Mouse (Mus musculus) heart, embryonic 10.5 days (tissue): ENCODE results near the gene Enpp1. TPM values are rescaled to one million over a fixed set of nuclear protein-coding genes. Genes with fewer than 3 reads are reported as not detected.

Experiments
- DNase-seq: peaks from one replicate; pipeline ENCODE4 v3.0.0-alpha.2; 2017; ENCODE audit warnings: low spot score
- H3K27ac ChIP-seq: fragments of 300-500 bp; sonication (generic); 2 replicates; pipeline ENCODE4 v1.5.1; 2016; ENCODE audit warnings: mild to moderate bottlenecking
- H3K27me3 ChIP-seq: fragments of 300-500 bp; sonication (generic); 2 replicates; pipeline ENCODE4 v1.6.1; 2016; ENCODE audit warnings: mild to moderate bottlenecking; ENCODE audit not compliant: poor library complexity, insufficient read depth, severe bottlenecking
- H3K36me3 ChIP-seq: fragments of 300-500 bp; sonication (generic); 2 replicates; pipeline ENCODE4 v1.6.1; 2016; ENCODE audit warnings: mild to moderate bottlenecking, moderate library complexity
- H3K4me1 ChIP-seq: fragments of 300-500 bp; sonication (generic); 2 replicates; pipeline ENCODE4 v1.6.1; 2016; ENCODE audit warnings: mild to moderate bottlenecking
- H3K4me3 ChIP-seq: fragments of 300-500 bp; sonication (generic); 2 replicates; pipeline ENCODE4 v1.5.1; 2016; ENCODE audit warnings: mild to moderate bottlenecking, moderate library complexity
- H3K9me3 ChIP-seq: fragments of 300-500 bp; sonication (generic); 2 replicates; pipeline ENCODE4 v1.6.1; 2016; ENCODE audit warnings: mild to moderate bottlenecking, moderate library complexity
- WGBS: fragments of 180-500 bp; shearing (Covaris S2); methylation state at CpG from one replicate; pipeline ENCODE4 v1.1.7; 2016; 5-methylcytosine and 5-hydroxymethylcytosine counted together
- polyA plus RNA-seq: library from polyadenylated mRNA; unstranded; fragments of >200 nt; fragmentation: Nextera tagmentation; extraction: Ambion mirVana; gene quantifications from 2 replicates; pipeline ENCODE4 v1.2.1, GENCODE M21; 2016

Gene Enpp1
- polyA plus RNA-seq, 1 experiment from 2014 or later = 4.2 TPM

DNA sequence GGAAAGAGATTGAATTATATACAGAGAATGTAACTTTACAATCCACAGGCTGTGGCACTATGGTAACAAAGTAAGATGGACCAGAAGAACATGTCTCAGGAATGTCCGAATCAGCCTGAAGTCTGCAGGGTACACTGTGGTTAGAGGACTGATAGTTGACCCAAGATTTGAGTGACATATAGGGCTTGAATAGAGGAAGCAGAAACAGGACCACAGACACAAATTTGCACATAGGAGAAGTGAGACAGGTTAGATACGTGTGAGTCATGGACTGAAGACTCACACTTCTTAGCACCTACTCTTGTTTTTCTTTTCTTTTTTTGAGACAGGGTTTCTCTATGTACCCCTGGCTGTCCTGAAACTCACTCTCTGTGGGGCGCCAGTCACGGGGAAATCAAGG lies 15.5 kb upstream of the Enpp1 start:
- no peaks in the 10 kb centered on the region for H3K9me3 ChIP-seq
- 79% methylated on average over 4 of the region's 4 CpGs for WGBS
- no peak overlapping the region for H3K27ac ChIP-seq
- peaks cover 4% of the 10 kb centered on the region; the same call in 1 of the 2 replicates for H3K4me1 ChIP-seq
- no peak overlapping the region for H3K4me3 ChIP-seq
- H3K27me3 ChIP-seq = no peaks in the 10 kb centered on the region
- DNase-seq = no peak
- H3K36me3 ChIP-seq = no peaks in the 10 kb centered on the region

DNA sequence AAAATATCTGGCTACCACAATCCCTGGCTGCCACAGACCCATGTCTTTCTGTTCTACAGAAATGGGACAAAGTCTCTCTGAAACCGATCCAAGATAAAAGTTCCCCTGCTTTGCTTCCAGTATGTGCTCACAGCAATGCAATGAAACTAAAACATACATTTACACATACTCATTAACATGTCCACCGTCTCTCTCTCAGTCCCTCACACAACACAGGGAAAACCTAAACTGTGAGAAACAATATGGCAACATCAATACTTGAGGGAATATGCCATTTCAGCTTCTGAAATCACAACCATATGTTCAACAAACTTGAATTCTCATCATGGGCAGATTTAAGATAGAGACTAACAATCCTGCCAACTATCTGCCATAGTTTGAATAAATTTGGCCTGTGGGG lies 13.2 kb upstream of the Enpp1 start:
- H3K4me3 ChIP-seq = no peak overlapping the region
- H3K27ac ChIP-seq = no peak overlapping the region
- no peaks in the 10 kb centered on the region for H3K27me3 ChIP-seq
- no peaks in the 10 kb centered on the region for H3K9me3 ChIP-seq
- H3K36me3 ChIP-seq = no peaks in the 10 kb centered on the region
- no peak for DNase-seq
- H3K4me1 ChIP-seq = no peaks in the 10 kb centered on the region
- 86% methylated on average over 2 of the region's 2 CpGs for WGBS

- WGBS = 92% methylated on average over 3 of the region's 3 CpGs
- no peak for DNase-seq
- Histone ChIP-seq H3K36me3 (no peaks in the 10 kb centered on the region), H3K27me3 (0 out of 2 replicates have a peak, but pooled peaks cover 9% of the 10 kb centered on the region), H3K4me3 (no peak overlapping the region), H3K27ac (no peak overlapping the region), H3K9me3 (no peaks in the 10 kb centered on the region), H3K4me1 (no peaks in the 10 kb centered on the region)
Measured at GRCm38 (mm10) chr10:24721841-24722240, 9.9 kb upstream of the Enpp1 start.

DNA sequence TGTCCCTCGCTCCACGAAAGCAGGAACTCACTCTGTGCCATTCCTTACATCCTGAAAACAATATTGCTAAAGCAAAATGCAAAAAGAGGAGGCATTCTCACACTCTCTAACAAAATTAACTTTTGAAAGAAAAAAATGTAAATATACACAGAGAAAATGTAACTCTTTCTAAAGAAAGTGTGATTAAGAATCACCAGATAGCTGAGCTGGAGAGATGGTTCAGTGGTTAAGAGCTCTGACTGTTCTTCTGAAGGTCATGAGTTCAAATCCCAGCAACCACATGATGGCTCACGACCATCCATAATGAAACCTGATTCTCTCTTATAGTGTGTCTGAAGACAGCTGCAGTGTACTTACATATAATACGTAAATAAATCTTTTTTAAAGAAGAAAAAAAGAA lies 7.4 kb upstream of the Enpp1 start:
- Histone ChIP-seq H3K27ac (no peak overlapping the region), H3K9me3 (no peaks in the 10 kb centered on the region), H3K4me3 (no peak overlapping the region), H3K4me1 (no peaks in the 10 kb centered on the region), H3K36me3 (no peaks in the 10 kb centered on the region), H3K27me3 (0 out of 2 replicates have a peak, but pooled peaks cover 9% of the 10 kb centered on the region)
- no peak for DNase-seq
- WGBS = 81% methylated on average over 4 of the region's 4 CpGs

- H3K27ac ChIP-seq = no peak overlapping the region
- 57% methylated on average over 11 of the region's 11 CpGs for WGBS
- no peak for DNase-seq
Measured at GRCm38 (mm10) chr10:24718720-24719119, 6.8 kb upstream of the Enpp1 start.

GRCm38 (mm10) chr10:24718058-24718457 lies 6.1 kb upstream of the Enpp1 start:
- Histone ChIP-seq H3K9me3 (no peaks in the 10 kb centered on the region), H3K4me1 (no peaks in the 10 kb centered on the region), H3K27ac (no peak overlapping the region), H3K4me3 (no peak overlapping the region), H3K36me3 (no peaks in the 10 kb centered on the region), H3K27me3 (0 out of 2 replicates have a peak, but pooled peaks cover 9% of the 10 kb centered on the region)
- no peak for DNase-seq
- 51% methylated on average over 14 of the region's 14 CpGs for WGBS

More at GRCm38 (mm10) chr10:24718720-24719119, 6.8 kb upstream of the Enpp1 start:
- H3K4me3 ChIP-seq = no peak overlapping the region
- H3K4me1 ChIP-seq = no peaks in the 10 kb centered on the region
- H3K9me3 ChIP-seq = no peaks in the 10 kb centered on the region
- H3K27me3 ChIP-seq = 0 out of 2 replicates have a peak, but pooled peaks cover 9% of the 10 kb centered on the region
- H3K36me3 ChIP-seq = no peaks in the 10 kb centered on the region

DNA sequence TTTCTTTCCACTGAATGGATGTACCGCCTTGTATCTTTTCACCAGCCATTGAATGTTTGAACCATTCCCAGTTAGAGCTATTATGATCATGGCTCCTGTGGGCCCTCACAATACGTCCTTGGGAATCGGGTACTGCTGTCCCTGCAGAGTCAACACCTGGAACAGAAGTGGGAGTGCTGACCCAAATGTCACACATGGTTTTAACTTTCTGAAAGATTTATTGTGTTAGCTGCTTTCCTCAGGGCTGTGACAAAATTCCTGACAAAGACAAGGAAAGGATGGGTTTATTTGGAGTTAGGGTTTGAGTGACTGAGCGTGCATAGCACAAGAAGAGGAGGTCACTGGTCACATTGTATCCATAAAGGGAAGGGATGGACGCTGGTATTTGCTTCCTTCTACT lies 4.3 kb upstream of the Enpp1 start:
- H3K4me1 ChIP-seq = 0 out of 2 replicates have a peak, but pooled peaks cover under 1% of the 10 kb centered on the region
- H3K27ac ChIP-seq = no peak overlapping the region
- 81% methylated on average over 5 of the region's 5 CpGs for WGBS
- no peaks in the 10 kb centered on the region for H3K36me3 ChIP-seq
- no peak overlapping the region for H3K4me3 ChIP-seq
- no peak for DNase-seq
- 0 out of 2 replicates have a peak, but pooled peaks cover 11% of the 10 kb centered on the region for H3K27me3 ChIP-seq
- no peaks in the 10 kb centered on the region for H3K9me3 ChIP-seq

GRCm38 (mm10) chr10:24712901-24713300 lies 942 bp upstream of the Enpp1 start:
- no peaks in the 10 kb centered on the region for H3K9me3 ChIP-seq
- 66% methylated on average over 5 of the region's 5 CpGs for WGBS
- H3K4me1 ChIP-seq = 0 out of 2 replicates have a peak, but pooled peaks cover 4% of the 10 kb centered on the region
- DNase-seq = no peak
- H3K27ac ChIP-seq = no peak overlapping the region
- no peak overlapping the region for H3K4me3 ChIP-seq
- H3K27me3 ChIP-seq = peaks cover 20% of the 10 kb centered on the region
- H3K36me3 ChIP-seq = no peaks in the 10 kb centered on the region

DNA sequence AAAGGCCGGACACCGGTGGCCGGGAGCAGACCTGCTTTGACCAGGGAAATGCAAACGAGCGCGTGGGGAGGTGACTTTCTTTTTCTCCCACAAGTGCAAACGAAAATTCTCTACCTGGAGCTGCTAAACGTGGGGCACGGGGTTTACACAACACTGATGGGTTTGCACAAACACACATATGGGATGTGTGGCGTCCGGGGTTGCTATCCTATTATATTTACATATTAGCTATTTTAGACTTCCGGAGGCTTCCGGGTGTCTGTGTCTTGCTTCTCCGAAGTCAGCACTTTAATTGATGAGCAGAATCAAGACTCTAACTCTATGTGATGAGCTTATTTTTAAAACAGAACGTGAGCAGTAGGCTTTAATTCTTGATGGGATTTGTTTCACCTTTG lies 405 bp upstream of the Enpp1 start:
- DNase-seq = no peak
- 15% methylated on average over 15 of the region's 15 CpGs for WGBS
- H3K4me3 ChIP-seq = peak overlapping the region; percentile 76

DNA sequence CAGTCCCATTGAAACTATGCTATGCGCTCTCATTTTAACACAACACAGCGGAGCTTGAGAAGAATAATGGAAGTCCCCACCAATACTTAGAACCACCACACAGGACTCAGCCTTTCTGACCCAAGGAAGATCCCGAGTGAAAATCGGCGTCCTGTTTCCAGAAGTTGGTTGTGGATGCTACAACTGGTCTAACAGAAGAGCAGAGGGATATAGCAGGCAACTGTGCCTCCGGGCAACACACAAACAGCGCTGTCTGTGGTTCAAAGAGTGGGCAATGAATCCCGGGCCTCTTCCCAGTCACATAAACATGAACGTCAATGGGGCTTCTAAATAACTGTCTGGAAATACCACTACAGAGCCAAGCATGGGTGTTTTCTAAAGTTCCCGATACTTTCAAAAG lies 888 bp downstream of the Enpp1 start:
- Histone ChIP-seq H3K36me3 (no peaks in the 10 kb centered on the region), H3K4me3 (peak overlapping the region; percentile 76), H3K4me1 (0 out of 2 replicates have a peak, but pooled peaks cover 4% of the 10 kb centered on the region), H3K27ac (peak overlapping the region; percentile 83; the same call in 1 of the 2 replicates), H3K9me3 (no peaks in the 10 kb centered on the region), H3K27me3 (peaks cover 20% of the 10 kb centered on the region)
- no peak for DNase-seq
- 19% methylated on average over 10 of the region's 10 CpGs for WGBS

More for the DNA sequence above, 405 bp upstream of the Enpp1 start:
- 0 out of 2 replicates have a peak, but pooled peaks cover 4% of the 10 kb centered on the region for H3K4me1 ChIP-seq
- H3K27me3 ChIP-seq = peaks cover 20% of the 10 kb centered on the region
- peak overlapping the region; percentile 83 for H3K27ac ChIP-seq
- no peaks in the 10 kb centered on the region for H3K36me3 ChIP-seq
- H3K9me3 ChIP-seq = no peaks in the 10 kb centered on the region

DNA sequence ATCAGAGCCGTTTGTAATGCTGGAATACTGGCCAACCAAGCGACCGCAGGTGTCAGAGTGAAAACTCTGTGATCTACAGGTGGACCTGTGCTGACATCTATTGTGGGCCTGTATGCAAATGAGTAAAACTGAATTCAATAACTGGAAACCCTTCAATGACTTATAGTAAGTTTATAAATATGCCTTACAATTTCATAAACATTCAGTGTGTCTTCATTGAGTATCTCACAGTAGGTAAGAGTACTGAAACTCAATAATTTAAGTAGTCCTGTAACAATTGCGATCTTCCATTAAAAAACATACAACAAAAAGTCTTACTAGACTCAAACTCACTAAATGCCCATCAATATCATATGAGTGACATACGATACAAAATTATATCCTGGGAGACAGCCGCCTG lies 1.6 kb downstream of the Enpp1 start:
- no peak for DNase-seq
- Histone ChIP-seq H3K4me1 (0 out of 2 replicates have a peak, but pooled peaks cover 4% of the 10 kb centered on the region), H3K27ac (no peak overlapping the region), H3K9me3 (no peaks in the 10 kb centered on the region), H3K36me3 (no peaks in the 10 kb centered on the region), H3K4me3 (no peak overlapping the region), H3K27me3 (peaks cover 20% of the 10 kb centered on the region)
- WGBS = 92% methylated on average over 6 of the region's 6 CpGs

DNA sequence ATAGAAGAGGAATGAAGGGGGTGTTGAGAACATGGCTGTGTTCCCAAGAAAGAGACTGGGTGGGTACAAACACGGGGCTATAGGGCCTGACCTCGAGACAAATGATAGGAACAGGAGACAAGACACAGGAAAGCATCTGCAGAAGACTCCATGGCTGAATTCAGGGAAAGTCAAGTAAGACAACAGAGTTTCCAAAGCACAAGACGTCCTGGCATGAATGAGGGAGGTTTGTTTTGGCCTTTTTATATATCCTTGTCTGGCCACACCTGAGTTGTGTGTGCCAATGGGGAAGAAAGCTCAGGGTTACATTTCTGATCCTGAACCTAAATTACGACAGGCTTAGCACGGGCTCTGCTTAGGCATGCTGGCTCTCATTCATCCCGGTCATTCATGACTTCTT lies 4.2 kb downstream of the Enpp1 start:
- Histone ChIP-seq H3K4me1 (0 out of 2 replicates have a peak, but pooled peaks cover 7% of the 10 kb centered on the region), H3K4me3 (no peak overlapping the region), H3K36me3 (no peaks in the 10 kb centered on the region), H3K27ac (no peak overlapping the region), H3K9me3 (no peaks in the 10 kb centered on the region), H3K27me3 (peaks cover 20% of the 10 kb centered on the region)
- WGBS = 76% methylated on average over 6 of the region's 6 CpGs
- no peak for DNase-seq

DNA sequence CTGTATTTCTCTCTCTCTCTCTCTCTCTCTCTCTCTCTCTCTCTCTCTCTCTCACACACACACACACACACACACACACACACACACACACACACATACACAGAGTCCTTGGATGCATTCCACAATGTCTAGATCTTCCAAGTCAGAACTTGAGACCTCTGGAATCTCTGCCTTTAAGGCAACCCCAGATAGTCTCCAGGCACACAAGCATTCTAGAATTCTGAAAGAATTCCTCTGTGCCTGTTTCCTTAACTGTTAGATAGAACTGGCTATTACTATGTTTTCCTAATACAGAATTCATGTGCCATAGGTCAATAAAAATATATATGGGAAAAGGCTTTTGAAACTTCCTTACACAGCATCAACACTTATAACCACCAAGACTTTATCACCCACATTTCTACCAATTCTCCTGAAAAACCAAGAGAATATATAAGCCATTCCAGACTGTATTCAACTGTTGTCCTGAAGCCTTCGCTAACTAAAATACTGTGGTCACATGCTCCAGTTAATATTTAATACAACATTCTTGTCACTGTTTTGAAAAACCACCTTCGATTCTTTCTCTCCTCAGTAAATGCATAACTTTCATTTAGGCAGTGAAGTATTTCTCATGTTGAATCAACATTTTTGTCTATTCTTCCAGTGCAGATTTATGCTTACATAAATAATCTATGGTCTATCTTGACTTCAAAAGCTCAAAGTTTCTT lies 5.4 kb downstream of the Enpp1 start:
- Histone ChIP-seq H3K4me1 (0 out of 2 replicates have a peak, but pooled peaks cover 7% of the 10 kb centered on the region), H3K4me3 (no peak overlapping the region), H3K27me3 (peaks cover 20% of the 10 kb centered on the region), H3K9me3 (no peaks in the 10 kb centered on the region), H3K27ac (no peak overlapping the region), H3K36me3 (no peaks in the 10 kb centered on the region)
- WGBS = 89% methylated on average over 2 of the region's 2 CpGs
- DNase-seq = no peak
